Mouse (Mus musculus): ENCODE measurements around the gene Ap2a1.

GRCm38 (mm10) chr7:44928570-44928969 is 726 bp downstream of the Ap2a1 start:
- no peak for TF ChIP-seq POLR2A (IDR thresholded peaks at IDR 0.05; ENCODE audit: borderline replicate concordance, insufficient read depth, low read length)
- no peak for TF ChIP-seq CTCF (IDR thresholded peaks at IDR 0.05; ENCODE audit: borderline replicate concordance, insufficient read depth, low read depth, low read length)
